Mouse (Mus musculus): ENCODE results near the gene Ell.

- TF ChIP-seq TAL1 (IDR thresholded peaks at IDR 0.05; ENCODE audit: low read length), result no peak
- no peak for TF ChIP-seq GATA1 (IDR thresholded peaks at IDR 0.05; ENCODE audit: low read length)
These were observed 35.0 kb upstream of the Ell start for GRCm38 (mm10) chr8:70504291-70504716.

All from erythroblast, embryonic 14.5 days (primary cell).